Mouse (Mus musculus) frontal cortex, postnatal 10 days (tissue): ENCODE data around the gene Ghdc.

Experiments
- DNase-seq, 2 experiments: peaks; one replicate each; pipeline ENCODE4 v3.0.0; 2022; ENCODE audit warnings: low spot score in 2 of 2, mixed read lengths in 1 of 2

Ghdc gene

GRCm38 (mm10) chr11:100718462-100718861 is 52.3 kb downstream of the Ghdc start:
- no peak for DNase-seq

- no peak for DNase-seq
Observed at GRCm38 (mm10) chr11:100716649-100717048, 54.1 kb downstream of the Ghdc start.
